Mouse (Mus musculus): ENCODE data around the gene Slc27a5. TPM values are rescaled to one million over a fixed set of nuclear protein-coding genes. Genes with fewer than 3 reads are reported as not detected.

Gene Slc27a5
- not detected in 2 replicates for polyA plus RNA-seq (2012; ENCODE audit: low replicate concordance)

DNA sequence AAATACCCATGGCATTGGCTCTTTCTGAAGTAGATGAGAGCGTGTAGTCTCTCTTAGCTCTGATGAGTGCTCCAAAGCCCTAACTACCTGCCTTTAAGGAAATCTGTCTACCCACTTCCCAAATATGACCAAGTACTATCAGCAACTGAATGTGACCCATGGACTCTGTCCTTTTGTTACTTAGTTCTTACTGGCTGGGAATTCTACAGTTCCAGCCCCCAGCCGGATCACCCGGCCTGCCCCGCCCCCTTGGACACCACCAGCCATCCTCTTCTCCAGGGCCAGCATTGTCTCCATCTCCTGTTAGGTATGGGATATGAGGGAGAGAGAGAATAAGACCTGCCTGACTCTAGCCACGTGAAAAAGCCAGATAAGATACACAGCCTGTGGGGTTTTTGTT, at the start of gene Slc27a5:
Gene Slc27a5 (minus strand): TSS at position 140 of the 400 bp plus-strand sequence.

DNA sequence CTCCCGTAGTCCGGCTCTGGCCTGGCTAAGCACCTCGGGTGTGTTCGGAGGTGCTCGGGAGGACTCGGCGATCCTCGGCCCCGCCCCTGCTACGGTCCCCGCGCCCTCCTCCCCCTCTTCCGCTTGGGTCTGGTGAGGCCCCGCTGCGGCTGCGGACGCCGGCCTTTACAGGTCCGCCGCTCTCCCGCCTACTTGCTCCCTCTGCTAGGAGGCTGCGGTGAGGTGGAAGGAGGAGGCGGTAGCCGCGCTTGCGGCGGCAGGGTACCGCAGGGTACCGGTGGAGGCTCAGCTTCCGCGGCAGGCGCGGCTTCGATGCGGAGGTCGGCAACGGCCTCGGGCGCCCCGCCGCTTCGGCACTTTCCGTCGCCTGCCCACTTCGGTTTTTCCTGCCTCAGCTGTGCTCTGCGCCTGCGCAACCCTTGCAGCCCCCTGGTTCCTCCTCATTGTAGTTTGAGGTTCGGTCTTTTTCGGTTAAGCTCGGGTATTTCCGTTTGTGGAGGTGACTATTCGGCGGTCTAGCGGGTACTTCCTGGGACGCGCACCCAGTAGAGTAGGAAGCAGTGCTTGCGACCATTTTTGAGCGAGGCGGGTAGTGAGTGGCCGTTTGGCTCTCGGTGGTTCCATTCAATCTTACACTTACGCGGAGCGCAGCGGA, 40.0 kb upstream of the Slc27a5 start, which contains the start of gene Ube2m:
Gene Ube2m (minus strand): TSS at position 375 of the 655 bp plus-strand sequence.

DNA sequence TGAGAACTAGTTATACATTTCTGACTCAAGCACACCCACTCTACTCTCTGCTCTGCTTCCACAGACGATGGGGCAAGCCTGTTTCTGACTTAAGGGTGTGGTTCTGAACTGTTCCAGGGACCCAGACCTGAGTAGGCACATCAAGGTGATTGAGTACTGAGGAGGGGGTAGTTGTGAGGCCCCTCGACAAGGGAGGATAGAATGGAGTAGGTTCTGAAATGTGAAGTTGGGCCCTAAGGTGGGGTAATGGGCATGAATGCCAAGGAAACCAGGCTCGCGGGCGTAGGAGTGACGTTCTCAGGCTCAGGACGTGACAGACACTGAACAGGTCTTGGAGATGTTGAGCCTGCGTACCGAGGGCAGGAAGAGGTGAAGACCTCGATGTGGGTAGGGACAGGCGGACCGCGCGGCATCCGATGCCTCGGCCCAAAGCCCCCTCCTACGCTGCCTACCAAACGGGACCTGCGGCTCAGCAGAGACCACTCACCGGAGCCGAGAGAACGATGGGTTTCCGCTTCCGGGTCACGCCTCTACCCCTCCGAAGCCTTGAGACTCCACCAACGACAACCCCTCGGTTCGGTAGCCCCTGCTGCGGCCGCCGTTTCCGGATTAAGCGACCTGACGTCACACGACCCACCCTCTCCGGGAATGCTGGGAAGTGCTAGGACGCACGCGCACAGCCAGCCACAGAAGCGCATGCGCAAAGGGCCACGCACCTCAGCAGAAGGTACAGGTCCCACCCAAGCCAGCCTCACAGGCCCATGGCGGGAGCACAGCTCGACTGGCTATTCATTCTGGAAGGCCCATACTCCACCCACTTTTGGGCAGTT, 36.4 kb upstream of the Slc27a5 start, which contains the start of gene Chmp2a:
Gene Chmp2a (minus strand): TSS at position 660 of the 830 bp plus-strand sequence.

DNA sequence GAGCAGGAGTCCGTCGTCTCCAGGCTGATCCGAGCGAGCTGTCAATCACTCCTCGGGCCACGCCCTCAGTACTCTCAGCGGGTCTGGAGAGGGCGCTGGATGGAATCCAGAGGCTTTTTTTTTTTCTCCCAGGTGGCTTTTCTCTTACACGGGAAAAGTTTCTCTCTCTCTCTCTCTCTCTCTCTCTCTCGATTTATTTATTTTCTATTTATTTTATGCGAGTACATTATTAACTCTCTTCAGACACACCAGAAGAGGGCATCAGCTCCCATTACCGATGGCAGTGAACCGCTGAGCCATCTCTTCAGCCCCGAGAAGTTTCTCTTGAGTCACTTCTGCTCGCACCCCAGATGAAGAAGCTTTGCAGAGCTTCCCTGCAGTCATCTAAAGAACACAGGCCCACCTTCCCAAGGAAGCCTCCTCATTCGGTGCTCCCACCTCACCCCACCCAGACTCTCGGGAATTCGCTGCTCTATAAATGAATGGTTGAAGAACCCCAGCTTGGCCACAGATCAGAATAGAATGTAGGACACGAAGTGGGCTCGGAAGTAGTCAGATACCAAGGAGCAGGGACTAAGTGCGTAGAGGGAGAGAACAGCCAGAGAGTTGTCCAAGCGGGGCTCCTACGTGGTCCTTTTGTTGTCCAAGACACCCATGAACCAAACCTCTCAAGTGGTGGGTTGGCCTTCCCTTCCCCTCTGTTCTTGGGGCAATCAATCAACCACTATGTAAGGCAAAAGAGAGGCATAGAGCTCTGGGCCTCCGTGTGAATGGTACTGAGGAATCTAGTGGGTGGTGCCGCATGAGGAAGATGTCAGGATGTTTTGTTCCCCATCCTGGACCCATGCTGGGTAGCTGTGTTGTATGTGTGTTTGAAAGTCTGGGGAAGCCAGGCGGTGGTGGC, 12.3 kb upstream of the Slc27a5 start, which contains the start of gene Zbtb45:
Gene Zbtb45 (minus strand): TSS at position 30 of the 904 bp plus-strand sequence.

DNA sequence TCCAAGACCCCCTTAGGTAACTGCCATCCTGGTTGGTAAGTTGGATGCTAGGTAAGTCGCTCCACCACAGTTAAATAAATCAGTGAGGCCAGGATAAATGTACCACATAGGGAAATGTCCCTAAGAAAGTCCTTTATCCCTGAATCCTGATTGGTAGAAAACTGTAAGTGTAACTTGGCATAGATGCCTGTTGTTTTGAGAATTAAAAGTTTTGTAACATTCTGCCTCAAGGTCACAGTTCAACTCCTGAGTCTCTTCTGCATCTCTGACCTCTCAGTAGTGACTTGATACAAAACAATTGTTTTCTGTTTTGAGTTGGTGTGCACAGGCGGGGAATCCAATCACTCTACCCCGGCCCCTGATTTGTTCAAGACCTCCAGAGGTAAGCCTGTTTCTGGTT, 859 bp upstream of the Slc27a5 start, which contains the start of gene Trim28:
Gene Trim28 (plus strand): TSS at position 264 of the 400 bp plus-strand sequence.

DNA sequence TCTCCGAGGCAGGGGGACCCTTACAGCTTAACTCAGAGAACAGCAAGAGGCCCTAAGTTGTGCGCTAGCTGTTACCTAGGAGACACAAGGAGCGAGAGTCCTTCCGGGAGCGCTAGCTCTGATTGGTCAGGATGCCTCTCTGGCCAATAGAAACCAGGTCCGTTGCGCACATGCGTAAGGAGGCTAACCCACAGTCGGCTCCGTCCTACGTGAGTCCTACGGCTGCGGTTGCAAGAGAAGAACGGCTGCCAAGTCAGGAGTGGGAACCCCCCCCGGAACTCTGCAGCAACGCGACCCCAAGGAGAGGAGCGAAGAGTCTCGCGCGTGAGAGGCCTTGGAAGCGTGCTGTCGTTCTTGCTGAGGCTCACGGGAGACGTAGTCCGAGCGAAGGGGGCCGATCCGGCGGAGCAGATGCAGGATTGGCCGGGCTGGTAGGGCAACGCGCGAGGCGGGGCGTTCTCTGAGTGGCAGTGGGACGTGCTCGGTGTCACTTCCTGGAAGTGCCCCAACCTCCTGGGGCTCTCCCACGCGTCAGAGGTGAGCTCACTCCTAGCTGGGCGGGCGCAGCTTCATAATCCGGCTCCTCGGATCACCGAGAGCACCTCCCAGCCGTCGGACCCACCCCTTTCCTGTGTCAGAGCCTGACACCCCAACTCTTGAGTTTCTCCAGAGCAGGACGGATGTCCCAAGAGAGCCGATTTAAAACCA, 20.2 kb downstream of the Slc27a5 start, which contains the start of gene Zfp446:
Gene Zfp446 (plus strand): TSS at position 167 of the 708 bp plus-strand sequence.

DNA sequence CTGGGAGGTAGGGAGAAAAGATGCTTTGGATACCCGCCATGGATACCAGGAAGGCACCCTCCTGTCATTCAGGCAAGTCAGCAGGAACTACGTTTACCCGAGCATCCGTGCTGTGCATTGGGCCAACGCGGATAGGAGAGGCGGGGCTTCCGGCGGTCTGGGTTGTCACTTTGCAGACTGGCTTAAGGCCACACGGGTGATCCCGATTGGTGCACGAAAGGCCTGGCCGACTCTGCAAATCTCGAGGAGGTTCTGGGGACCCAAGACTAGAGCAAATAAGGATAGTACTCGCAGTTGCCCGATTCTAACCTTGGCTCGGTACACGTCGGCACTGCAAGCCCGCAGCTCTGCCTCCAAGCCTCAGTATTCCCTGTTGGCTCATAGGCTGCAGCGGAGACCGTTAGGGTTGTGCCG, 32.3 kb downstream of the Slc27a5 start, which contains the start of gene Zfp324:
Gene Zfp324 (plus strand): TSS at position 161 of the 414 bp plus-strand sequence.

Other genes starting within 250 kb of the Slc27a5 start
- not detected in 2 replicates for gene Zscan18, start 194.6 kb downstream of the Slc27a5 start, polyA plus RNA-seq (2012; ENCODE audit: low replicate concordance)
- 0.12 and 0.32 TPM in 2 replicates for gene Zfp329, start 179.3 kb downstream of the Slc27a5 start, polyA plus RNA-seq (2012; ENCODE audit: low replicate concordance)
- gene Zfp110, start 163.4 kb downstream of the Slc27a5 start, polyA plus RNA-seq (2012; ENCODE audit: low replicate concordance): 1.0 and 2.1 TPM in 2 replicates
- 0.27 and 0.66 TPM in 2 replicates for gene Zfp128, start 117.0 kb downstream of the Slc27a5 start, polyA plus RNA-seq (2012; ENCODE audit: low replicate concordance)
- gene Zscan22, start 100.4 kb downstream of the Slc27a5 start, polyA plus RNA-seq (2012; ENCODE audit: low replicate concordance): 1.0 and 5.7 TPM in 2 replicates
- gene Rps5, start 75.9 kb downstream of the Slc27a5 start, polyA plus RNA-seq (2012; ENCODE audit: low replicate concordance): 253 and 1,360 TPM in 2 replicates
- 3.4 TPM in 2 replicates for gene Rnf225, start 70.8 kb downstream of the Slc27a5 start, polyA plus RNA-seq (2012; ENCODE audit: low replicate concordance)
- 11.5 and 14.8 TPM in 2 replicates for gene Zfp324, start 32.4 kb downstream of the Slc27a5 start, polyA plus RNA-seq (2012; ENCODE audit: low replicate concordance)
- 6.8 and 12.0 TPM in 2 replicates for gene Zfp446, start 20.3 kb downstream of the Slc27a5 start, polyA plus RNA-seq (2012; ENCODE audit: low replicate concordance)
- gene Trim28, start 922 bp upstream of the Slc27a5 start, polyA plus RNA-seq (2012; ENCODE audit: low replicate concordance): 64.0 and 158 TPM in 2 replicates
- 143 and 179 TPM in 2 replicates for gene Zbtb45, start 11.8 kb upstream of the Slc27a5 start, polyA plus RNA-seq (2012; ENCODE audit: low replicate concordance)
- gene Chmp2a, start 36.6 kb upstream of the Slc27a5 start, polyA plus RNA-seq (2012; ENCODE audit: low replicate concordance): 29.9 and 190 TPM in 2 replicates
- 107 and 227 TPM in 2 replicates for gene Ube2m, start 40.1 kb upstream of the Slc27a5 start, polyA plus RNA-seq (2012; ENCODE audit: low replicate concordance)
- gene Mzf1, start 56.6 kb upstream of the Slc27a5 start, polyA plus RNA-seq (2012; ENCODE audit: low replicate concordance): 2.6 and 3.3 TPM in 2 replicates
- gene Vmn1r85, start 97.0 kb upstream of the Slc27a5 start, polyA plus RNA-seq (2012; ENCODE audit: low replicate concordance): not detected in 2 replicates
- gene Vmn1r86, start 121.7 kb upstream of the Slc27a5 start, polyA plus RNA-seq (2012; ENCODE audit: low replicate concordance): 0.03 TPM in 1 of 2 replicates, not detected in the other
- gene Vmn1r87, start 142.0 kb upstream of the Slc27a5 start, polyA plus RNA-seq (2012; ENCODE audit: low replicate concordance): not detected in 2 replicates
- not detected in 2 replicates for gene Vmn1r88, start 161.4 kb upstream of the Slc27a5 start, polyA plus RNA-seq (2012; ENCODE audit: low replicate concordance)
- not detected in 2 replicates for gene Vmn1r89, start 214.8 kb upstream of the Slc27a5 start, polyA plus RNA-seq (2012; ENCODE audit: low replicate concordance)

All from leukemia stem cell, adult 10-12 weeks (primary cell).